Comparison of ENCODE assay signal across 10 mouse cellular contexts in the genomic region with DNA sequence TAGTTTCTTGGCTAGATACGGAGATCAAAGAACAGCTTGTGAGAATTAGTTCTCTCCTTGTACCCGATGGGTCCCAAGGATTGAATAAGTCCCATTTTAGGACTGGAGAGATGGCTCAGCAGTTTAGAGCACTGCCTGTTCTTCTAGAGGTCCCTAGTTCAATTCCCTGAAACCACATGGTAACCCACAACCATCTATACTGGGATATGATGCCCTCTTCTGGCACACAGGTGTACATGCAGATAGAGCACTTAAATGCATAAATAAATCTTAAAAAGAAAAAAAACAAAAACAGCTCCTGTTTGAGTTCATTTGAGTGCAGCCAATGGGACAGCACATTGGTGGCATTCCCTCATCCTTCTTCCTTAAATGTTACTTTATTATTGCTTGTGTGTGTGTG. TPM values are rescaled to one million over a fixed set of nuclear protein-coding genes. Genes with fewer than 3 reads are reported as not detected.
DNase-seq lines count a peak whose midpoint lies in the region; ATAC-seq and TF ChIP-seq lines count a peak whose summit lies in the region.
"Had no signal": no experiment of that assay in that cellular context is flagged by ENCODE, and none has a peak within 500 bp of the region (broad histone marks: within the 10 kb centered on the region; RNA-seq: fewer than 3 reads in every experiment).

No protein-coding gene starts in this region.

- peaks cover 74% of the 10 kb centered on the region for H3K36me3 ChIP-seq in heart, postnatal 0 days (replicated peaks; ENCODE audit: control insufficient read depth, insufficient read depth, low read length)
- H3K36me3 ChIP-seq in splenic B cell, adult 2 months (ENCODE audit: control insufficient read depth, insufficient read depth, low read length, poor library complexity, severe bottlenecking): peaks cover 20% of the 10 kb centered on the region
- peaks cover 89% of the 10 kb centered on the region for H3K36me3 ChIP-seq in hindbrain, embryonic 14.5 days (replicated peaks; ENCODE audit: control insufficient read depth, insufficient read depth)
- H3K36me3 ChIP-seq in kidney, embryonic 16.5 days (ENCODE audit: insufficient read depth, low read length): peaks cover 60% of the 10 kb centered on the region

- TF ChIP-seq EP300 in heart, postnatal 0 days (IDR thresholded peaks at IDR 0.05; ENCODE audit: low read depth): no peak

- DNase-seq in heart, postnatal 0 days (ENCODE audit: low spot score): no peak
- no peak for DNase-seq in heart, postnatal 25 days (ENCODE audit: low spot score)
- peak; percentile 29 for DNase-seq in thymus, postnatal 0 days (ENCODE audit: low spot score)
- DNase-seq in thymus, postnatal 25 days: no peak
- peak; percentile 52 for DNase-seq in R1 (ENCODE audit: low read depth, low spot score)
- DNase-seq in splenic B cell, adult 2 months (ENCODE audit: low read depth, low spot score): peak; percentile 59
- DNase-seq in hindbrain, embryonic 14.5 days (ENCODE audit: low spot score): no peak
- DNase-seq: cerebellum, postnatal 25 days had no signal

- H3K9me3 ChIP-seq in heart, postnatal 0 days (replicated peaks; ENCODE audit: control insufficient read depth, low read length): no peaks in the 10 kb centered on the region
- H3K9me3 ChIP-seq in hindbrain, embryonic 14.5 days (ENCODE audit: control insufficient read depth, low read length): no peaks in the 10 kb centered on the region
- H3K9me3 ChIP-seq in kidney, embryonic 16.5 days (ENCODE audit: low read length): no peaks in the 10 kb centered on the region
- H3K9me3 ChIP-seq: limb, embryonic 15.5 days had no signal

- no peak overlapping the region for H3K4me3 ChIP-seq in heart, postnatal 0 days (ENCODE audit: low read depth, low read length)
- no peak overlapping the region for H3K4me3 ChIP-seq in hindbrain, embryonic 14.5 days (replicated peaks; ENCODE audit: low read length)
- no peak overlapping the region for H3K4me3 ChIP-seq in kidney, embryonic 16.5 days (ENCODE audit: low read length)
- H3K4me3 ChIP-seq: limb, embryonic 15.5 days had no signal

- H3K9ac ChIP-seq in heart, postnatal 0 days (replicated peaks; ENCODE audit: low read depth, low read length): no peak overlapping the region
- no peak overlapping the region for H3K9ac ChIP-seq in hindbrain, embryonic 14.5 days
- H3K9ac ChIP-seq in kidney, embryonic 16.5 days (replicated peaks; ENCODE audit: low read length): no peak overlapping the region
- H3K9ac ChIP-seq: limb, embryonic 15.5 days had no signal

- intact Hi-C loops in heart, postnatal 25 days (cut with DNase I): no loop called here

- H3K4me2 ChIP-seq in heart, postnatal 0 days (ENCODE audit: low read depth, low read length): no peak overlapping the region
- H3K4me2 ChIP-seq in hindbrain, embryonic 14.5 days (replicated peaks): no peak overlapping the region
- no peak overlapping the region for H3K4me2 ChIP-seq in kidney, embryonic 16.5 days (replicated peaks; ENCODE audit: low read depth, low read length)
- H3K4me2 ChIP-seq: limb, embryonic 15.5 days had no signal

- 96% methylated on average over 2 of the region's 2 CpGs for WGBS in heart, postnatal 0 days
- WGBS in hindbrain, embryonic 14.5 days: 98% methylated on average over 2 of the region's 2 CpGs
- 95% methylated on average over 2 of the region's 2 CpGs for WGBS in kidney, embryonic 16.5 days

- no peak overlapping the region for H3K27ac ChIP-seq in heart, postnatal 0 days (ENCODE audit: low read depth)
- no peak overlapping the region for H3K27ac ChIP-seq in hindbrain, embryonic 14.5 days
- no peak overlapping the region for H3K27ac ChIP-seq in kidney, embryonic 16.5 days (ENCODE audit: low read length)
- H3K27ac ChIP-seq: limb, embryonic 15.5 days had no signal

- peak; percentile 32 for TF ChIP-seq CTCF in heart, postnatal 0 days (IDR thresholded peaks at IDR 0.05; ENCODE audit: low read depth)

- H3K4me1 ChIP-seq in heart, postnatal 0 days (ENCODE audit: control insufficient read depth, insufficient read depth): no peaks in the 10 kb centered on the region
- H3K4me1 ChIP-seq in hindbrain, embryonic 14.5 days (replicated peaks; ENCODE audit: control insufficient read depth, insufficient read depth, low read length): no peaks in the 10 kb centered on the region
- no peaks in the 10 kb centered on the region for H3K4me1 ChIP-seq in kidney, embryonic 16.5 days (ENCODE audit: insufficient read depth, low read length)
- H3K4me1 ChIP-seq: limb, embryonic 15.5 days had no signal

- ATAC-seq in heart, postnatal 0 days (ENCODE audit: insufficient read depth, low read depth): no peak
- no peak for ATAC-seq in hindbrain, embryonic 14.5 days (ENCODE audit: low FRiP score)
- no peak for ATAC-seq in kidney, embryonic 16.5 days (ENCODE audit: low FRiP score, low TSS enrichment)

- H3K27me3 ChIP-seq in heart, postnatal 0 days (ENCODE audit: control insufficient read depth, insufficient read depth, low read length): no peaks in the 10 kb centered on the region
- H3K27me3 ChIP-seq in splenic B cell, adult 2 months (ENCODE audit: control insufficient read depth, insufficient read depth, low read length, poor library complexity, severe bottlenecking): no peaks in the 10 kb centered on the region
- H3K27me3 ChIP-seq in hindbrain, embryonic 14.5 days (ENCODE audit: control insufficient read depth, insufficient read depth, low read length): no peaks in the 10 kb centered on the region
- no peaks in the 10 kb centered on the region for H3K27me3 ChIP-seq in kidney, embryonic 16.5 days (ENCODE audit: insufficient read depth, low read length)
- H3K27me3 ChIP-seq: limb, embryonic 15.5 days had no signal

RNA-seq across cellular contexts. Expression of gene Smc3, which starts 37.8 kb away (rescaled TPM):
- total RNA-seq in heart, postnatal 0 days (2014; rRNA removed; ENCODE audit: low replicate concordance): 8.3 and 19.5 TPM in 2 replicates
- 24.1 and 25.3 TPM in 2 replicates for polyA plus RNA-seq in heart, postnatal 0 days (2015; fragmentation: Nextera tagmentation; extraction: Ambion mirVana)
- total RNA-seq in heart, postnatal 25 days (2021): 10 to 100 TPM; 22.4 to 23.6 TPM
- polyA plus RNA-seq in thymus, postnatal 0 days (2015; fragmentation: Nextera tagmentation; extraction: Ambion mirVana): 67.0 and 72.5 TPM in 2 replicates
- polyA plus RNA-seq in hindbrain, embryonic 14.5 days (2014; fragmentation: Nextera tagmentation; extraction: Ambion mirVana): 50.0 and 53.1 TPM in 2 replicates
- 68.3 and 70.7 TPM in 2 replicates for polyA plus RNA-seq in kidney, embryonic 16.5 days (2015; fragmentation: Nextera tagmentation; extraction: Ambion mirVana)

RNA-seq across cellular contexts. Expression of gene Rbm20, which starts 39.1 kb away (rescaled TPM):
- 328 and 340 TPM in 2 replicates for total RNA-seq in heart, postnatal 0 days (2014; rRNA removed; ENCODE audit: low replicate concordance)
- polyA plus RNA-seq in heart, postnatal 0 days (2015; fragmentation: Nextera tagmentation; extraction: Ambion mirVana): 58.5 and 65.2 TPM in 2 replicates
- 100 to 1,000 TPM; 203 to 227 TPM for total RNA-seq in heart, postnatal 25 days (2021)
- 1.7 and 1.8 TPM in 2 replicates for polyA plus RNA-seq in thymus, postnatal 0 days (2015; fragmentation: Nextera tagmentation; extraction: Ambion mirVana)
- polyA plus RNA-seq in hindbrain, embryonic 14.5 days (2014; fragmentation: Nextera tagmentation; extraction: Ambion mirVana): 0.87 and 0.94 TPM in 2 replicates
- 2.5 and 3.1 TPM in 2 replicates for polyA plus RNA-seq in kidney, embryonic 16.5 days (2015; fragmentation: Nextera tagmentation; extraction: Ambion mirVana)

RNA-seq across cellular contexts. Expression of gene Nutf2-ps1, which starts 49.2 kb away (rescaled TPM):
- total RNA-seq in heart, postnatal 0 days (2014; rRNA removed; ENCODE audit: low replicate concordance): 120 and 143 TPM in 2 replicates
- polyA plus RNA-seq in heart, postnatal 0 days (2015; fragmentation: Nextera tagmentation; extraction: Ambion mirVana): 209 and 216 TPM in 2 replicates
- 10 to 100 TPM; 83.1 to 93.2 TPM for total RNA-seq in heart, postnatal 25 days (2021)
- 267 and 304 TPM in 2 replicates for polyA plus RNA-seq in thymus, postnatal 0 days (2015; fragmentation: Nextera tagmentation; extraction: Ambion mirVana)
- 190 and 201 TPM in 2 replicates for polyA plus RNA-seq in hindbrain, embryonic 14.5 days (2014; fragmentation: Nextera tagmentation; extraction: Ambion mirVana)
- polyA plus RNA-seq in kidney, embryonic 16.5 days (2015; fragmentation: Nextera tagmentation; extraction: Ambion mirVana): 395 and 457 TPM in 2 replicates

Comparison
In these comparisons a context has a peak if more than half of its experiments do, and no peak if none do; other contexts are left out.
1. DNase-seq: peak in thymus, postnatal 0 days (single experiment), R1 (single experiment) and splenic B cell, adult 2 months (single experiment); none in heart, postnatal 0 days (single experiment), heart, postnatal 25 days (single experiment), thymus, postnatal 25 days (single experiment) and hindbrain, embryonic 14.5 days (single experiment).
2. RNA of gene Rbm20, which starts 39.1 kb away (polyA plus RNA-seq): 58.5 to 65.2 TPM in heart, postnatal 0 days; 2.5 to 3.1 TPM in kidney, embryonic 16.5 days, 1.7 to 1.8 TPM in thymus, postnatal 0 days and 0.87 to 0.94 TPM in hindbrain, embryonic 14.5 days; every median in the first group is over 10 times any median in the second.